Mouse (Mus musculus) layer of hippocampus, adult 8-10 months (tissue): Measurements from ENCODE around the gene Hist1h4j. TPM values are rescaled to one million over a fixed set of nuclear protein-coding genes. Genes with fewer than 3 reads are reported as not detected.
A peak's percentile ranks its signal among the peaks of the same experiment; 100 is the strongest.
"Not testable (repeated sequence)": the region's sequence is repeated elsewhere in the genome, so short reads cannot be mapped to it uniquely, and the experiment has no call there.

Experiments
- DNase-seq, 2 experiments: peaks; one replicate each; pipeline ENCODE4 v3.0.0; 2022; ENCODE audit warnings: low spot score in 2 of 2
- microRNA-seq, 2 experiments: library from miRNA; unstranded; fragments of <30 nt; microRNA quantifications; one replicate each; pipeline ENCODE4 v1.2.0; 2022
- total RNA-seq, 4 experiments: library from RNA; stranded (reverse); gene quantifications; 2 replicates each; pipeline ENCODE4 v1.2.4; 2022

Gene Hist1h4j
- total RNA-seq, 4 experiments from 2014 or later = 11.6 to 17.1 (median 13.7) TPM

DNA sequence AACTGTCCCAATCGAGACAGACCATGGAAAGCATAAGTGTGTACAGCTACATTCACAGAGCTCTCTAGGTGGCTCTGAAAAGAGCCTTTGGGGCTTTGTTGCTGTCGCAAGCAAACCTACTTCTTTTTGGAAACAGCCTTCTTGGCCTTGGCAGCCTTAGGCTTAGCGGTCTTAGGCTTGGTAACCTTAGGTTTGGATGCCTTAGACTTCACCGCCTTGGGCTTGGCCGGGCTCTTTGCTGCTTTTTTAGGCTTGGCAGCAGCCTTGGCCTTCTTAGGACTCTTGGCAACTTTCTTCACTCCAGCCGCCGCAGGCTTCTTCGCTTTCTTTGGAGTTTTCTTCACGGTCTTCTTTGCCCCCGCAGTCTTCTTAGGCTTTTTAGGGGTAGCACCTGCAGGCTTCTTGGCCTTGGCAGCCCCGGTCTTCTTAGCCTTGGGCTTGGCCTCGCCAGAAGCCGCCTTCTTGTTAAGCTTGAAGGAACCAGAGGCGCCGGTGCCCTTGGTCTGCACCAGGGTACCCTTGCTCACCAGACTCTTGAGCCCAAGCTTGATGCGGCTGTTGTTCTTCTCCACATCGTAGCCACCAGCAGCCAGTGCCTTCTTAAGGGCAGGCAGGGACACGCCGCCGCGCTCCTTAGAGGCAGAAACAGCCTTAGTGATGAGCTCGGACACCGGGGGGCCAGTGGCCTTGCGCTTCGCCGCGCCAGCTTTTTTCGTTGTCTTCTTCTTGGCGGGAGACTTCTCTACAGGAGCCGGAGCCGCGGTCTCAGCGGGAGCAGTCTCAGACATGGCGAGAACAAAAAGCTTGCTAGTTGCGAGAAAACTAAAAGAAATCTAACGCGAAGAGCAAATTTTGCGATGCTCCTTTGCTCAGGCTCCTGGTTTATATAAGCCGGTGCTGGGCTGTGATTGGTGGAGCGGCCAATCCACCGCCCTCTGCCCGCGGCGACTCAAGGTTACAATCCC is 45.2 kb downstream of the Hist1h4j start, which contains the start of gene Hist1h1b:
Gene Hist1h1b, minus strand, starts transcription at position 859 of the 965 bp plus-strand sequence.
- peak; percentile 26 to 42 for DNase-seq

GRCm38 (mm10) chr13:21781021-21781555 is 46.2 kb downstream of the Hist1h4j start:
- no peak for DNase-seq

DNA sequence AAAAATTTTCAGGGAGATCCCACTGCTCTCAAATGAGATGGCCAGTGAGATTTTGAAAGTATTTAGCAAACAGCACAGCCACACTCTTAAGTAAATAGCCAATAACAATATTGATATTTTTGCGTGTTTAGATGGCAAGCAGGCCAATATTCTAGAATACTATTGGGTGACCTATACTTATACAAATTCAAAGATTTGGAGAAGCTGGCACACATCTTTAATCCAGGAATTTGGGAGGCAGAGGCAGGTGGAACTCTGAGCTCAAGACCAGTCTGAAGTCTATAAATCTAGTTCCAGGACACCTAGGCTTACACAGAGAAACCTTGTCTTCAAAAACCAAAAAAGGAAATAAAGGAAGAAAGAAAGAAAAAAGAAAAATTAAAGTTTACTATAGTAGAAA is 46.8 kb downstream of the Hist1h4j start:
- no peak for DNase-seq

GRCm38 (mm10) chr13:21782361-21783254 is 47.7 kb downstream of the Hist1h4j start:
- DNase-seq = not testable (repeated sequence)

DNA sequence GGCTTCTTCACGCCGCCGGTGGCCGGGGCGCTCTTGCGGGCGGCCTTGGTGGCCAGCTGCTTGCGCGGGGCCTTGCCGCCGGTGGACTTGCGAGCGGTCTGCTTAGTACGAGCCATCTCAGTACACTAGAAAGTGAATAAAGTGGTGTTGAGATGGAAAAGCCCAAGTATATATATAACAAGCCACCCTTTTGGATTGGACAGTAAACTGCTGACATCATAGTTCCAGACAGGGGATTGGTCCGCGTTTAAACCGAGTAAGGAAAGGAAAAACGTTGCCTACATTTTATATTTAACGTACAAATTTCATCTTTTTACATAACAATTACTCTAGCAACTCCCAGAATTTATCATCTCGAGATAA is 48.4 kb downstream of the Hist1h4j start, which contains the start of gene Hist1h3i:
Gene Hist1h3i, minus strand, starts transcription at position 116 of the 363 bp plus-strand sequence.
- DNase-seq = peak; percentile 42 to 61

DNA sequence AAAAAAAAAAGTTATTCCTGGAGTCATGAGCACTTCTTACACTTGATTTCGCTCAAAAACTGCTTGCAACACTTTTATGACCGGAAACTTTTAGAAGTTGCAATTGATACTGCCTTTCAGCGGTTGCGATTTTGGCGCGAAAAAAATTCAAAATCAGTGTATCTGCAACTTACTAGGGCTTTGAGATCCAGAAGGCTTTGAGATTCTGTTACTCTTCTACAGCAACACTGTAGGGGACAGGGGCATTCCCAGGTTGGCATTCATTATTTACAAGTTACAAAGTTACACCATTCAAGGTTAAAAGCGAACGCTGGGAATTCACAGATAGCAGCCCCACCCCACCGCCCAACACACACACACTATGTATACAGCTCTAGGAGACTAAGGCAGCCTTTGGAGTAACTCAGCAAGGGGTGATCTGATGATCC is 48.9 kb downstream of the Hist1h4j start:
- DNase-seq = no peak

DNA sequence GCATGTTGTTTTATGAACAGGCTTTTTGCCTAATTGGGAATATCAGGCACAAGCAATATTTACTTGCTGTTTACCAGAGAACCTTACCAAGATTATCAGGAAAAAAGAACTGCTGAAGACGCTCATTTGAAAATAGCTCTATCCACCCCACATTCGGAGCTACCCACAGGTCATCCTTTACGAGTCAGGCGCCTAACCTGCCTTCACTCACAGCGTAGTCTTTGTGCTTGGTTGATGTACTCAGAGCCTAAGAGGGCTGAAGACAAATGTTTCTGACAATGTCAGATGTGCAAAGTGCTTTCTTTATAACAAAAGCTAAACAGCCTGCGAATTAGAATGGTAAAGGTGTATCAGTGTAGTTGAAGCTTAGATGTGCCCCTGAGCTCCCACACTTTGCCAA is 49.4 kb downstream of the Hist1h4j start:
- no peak for DNase-seq

Small RNA genes lying within 50 kb of the gene (microRNA-seq; reads per million reads assigned to microRNA genes)
- gene Gm44357 = 0 reads per million in 2 experiments
- gene Gm44367 = 0 reads per million in 2 experiments
- gene Gm44454 = 0 reads per million in 2 experiments

Other genes with a start within 250 kb of the Hist1h4j start
- 10 to 100 TPM; 17.4 to 24.2 (median 20.9) TPM for gene AK157302, start 239.8 kb upstream of the Hist1h4j start, total RNA-seq
- gene Gm11273, start 233.6 kb upstream of the Hist1h4j start, total RNA-seq = 10 to 100 TPM; 47.7 to 68.8 (median 61.4) TPM
- gene Zkscan8, start 203.9 kb upstream of the Hist1h4j start, total RNA-seq = 10 to 100 TPM; 17.9 to 21.9 (median 19.8) TPM
- gene Olfr1366, start 192.3 kb upstream of the Hist1h4j start, total RNA-seq = not detected
- not detected for gene Olfr1535, start 175.2 kb upstream of the Hist1h4j start, total RNA-seq
- not detected for gene Olfr1364, start 153.3 kb upstream of the Hist1h4j start, total RNA-seq
- gene Olfr1362, start 121.0 kb upstream of the Hist1h4j start, total RNA-seq = not detected
- not detected for gene Olfr11, start 92.5 kb upstream of the Hist1h4j start, total RNA-seq
- gene Olfr1361, start 71.7 kb upstream of the Hist1h4j start, total RNA-seq = not detected
- not detected for gene Olfr1360, start 57.7 kb upstream of the Hist1h4j start, total RNA-seq
- not detected for gene Olfr1359, start 37.0 kb upstream of the Hist1h4j start, total RNA-seq
- gene Hist1h2bl, start 18.9 kb upstream of the Hist1h4j start, total RNA-seq = 10 to 100 TPM; 10.8 to 28.3 (median 22.4) TPM
- 10 to 100 TPM in 2 of 4 experiments, 1 to 10 TPM in 2; 8.1 to 36.7 (median 16.0) TPM for gene Hist1h2ai, start 18.6 kb upstream of the Hist1h4j start, total RNA-seq
- 10 to 100 TPM; 30.3 to 49.1 (median 42.8) TPM for gene Hist1h3h, start 17.4 kb upstream of the Hist1h4j start, total RNA-seq
- gene Hist1h2bm, start 13.0 kb upstream of the Hist1h4j start, total RNA-seq = 1 to 10 TPM; 2.8 to 4.8 (median 3.2) TPM
- gene Hist1h4k, start 15.4 kb downstream of the Hist1h4j start, total RNA-seq = 100 to 1,000 TPM; 228 to 277 (median 247) TPM
- gene Hist1h2ak, start 18.8 kb downstream of the Hist1h4j start, total RNA-seq = 10 to 100 TPM in 2 of 4 experiments, 1 to 10 TPM in 2; 8.7 to 11.4 (median 9.8) TPM
- 1 to 10 TPM in 3 of 4 experiments, not detected in 1; 6.6 to 9.1 (median 8.4) TPM for gene Hist1h2bn, start 19.1 kb downstream of the Hist1h4j start, total RNA-seq
- gene Hist1h1b, start 45.6 kb downstream of the Hist1h4j start, total RNA-seq = 1 to 10 TPM; 3.8 to 6.5 (median 5.9) TPM
- 10 to 100 TPM; 32.9 to 72.6 (median 47.3) TPM for gene Hist1h3i, start 48.3 kb downstream of the Hist1h4j start, total RNA-seq
- gene Hist1h2an, start 52.2 kb downstream of the Hist1h4j start, total RNA-seq = 1 to 10 TPM in 1 of 4 experiments, not detected in 3; 3.2 TPM
- gene Hist1h2bp, start 52.4 kb downstream of the Hist1h4j start, total RNA-seq = 10 to 100 TPM in 1 of 4 experiments, 1 to 10 TPM in 3; 3.1 to 11.6 (median 5.9) TPM
- 10 to 100 TPM; 26.8 to 44.1 (median 30.6) TPM for gene Hist1h2bq, start 75.1 kb downstream of the Hist1h4j start, total RNA-seq
- 10 to 100 TPM in 3 of 4 experiments, 1 to 10 TPM in 1; 5.0 to 27.3 (median 17.8) TPM for gene Hist1h2ao, start 75.4 kb downstream of the Hist1h4j start, total RNA-seq
- gene Hist1h4m, start 76.7 kb downstream of the Hist1h4j start, total RNA-seq = 100 to 1,000 TPM; 180 to 291 (median 231) TPM
- gene Hist1h4n, start 97.1 kb downstream of the Hist1h4j start, total RNA-seq = 10 to 100 TPM in 3 of 4 experiments, not detected in 1; 11.4 to 41.9 (median 29.6) TPM
- 10 to 100 TPM in 2 of 4 experiments, not detected in 2; 10.6 to 18.9 TPM for gene Hist1h2ap, start 98.4 kb downstream of the Hist1h4j start, total RNA-seq
- gene Hist1h2br, start 98.7 kb downstream of the Hist1h4j start, total RNA-seq = 10 to 100 TPM; 26.6 to 44.1 (median 30.3) TPM
- 1 to 10 TPM; 1.9 to 4.5 (median 2.9) TPM for gene Zfp184, start 210.0 kb downstream of the Hist1h4j start, total RNA-seq
- gene Pom121l2, start 246.1 kb downstream of the Hist1h4j start, total RNA-seq = not detected